Mouse (Mus musculus): ENCODE data around the gene Fcgr2b.

- TF ChIP-seq CTCF (IDR thresholded peaks at IDR 0.05; ENCODE audit: low read depth, low read length) (no peak), POLR2A (IDR thresholded peaks at IDR 0.05; ENCODE audit: extremely low read depth, insufficient read depth, low read length) (no peak)
Measured at GRCm38 (mm10) chr1:170928467-170928866, 47.9 kb downstream of the Fcgr2b start.
